Mouse (Mus musculus) heart, embryonic 15.5 days (tissue): Measurements from ENCODE around the gene Grn. TPM values are rescaled to one million over a fixed set of nuclear protein-coding genes. Genes with fewer than 3 reads are reported as not detected.
A peak's percentile ranks its signal among the peaks of the same experiment; 100 is the strongest.

ENCODE experiments used
- ATAC-seq: fragments of 200-750 bp; cut with Nextera tagmentation; replicated peaks from 2 replicates; pipeline ENCODE4 v1.8.0; 2017; ENCODE audit warnings: low read depth, moderate TSS enrichment; ENCODE audit not compliant: insufficient number of reproducible peaks, insufficient read depth, low FRiP score
- H3K27ac ChIP-seq: fragments of 300-500 bp; sonication (generic); 2 replicates; pipeline ENCODE4 v1.5.1; 2015; ENCODE audit warnings: mild to moderate bottlenecking, inconsistent platforms
- H3K27me3 ChIP-seq: fragments of 300-500 bp; sonication (generic); 2 replicates; pipeline ENCODE4 v1.6.1; 2015; ENCODE audit warnings: inconsistent platforms
- H3K36me3 ChIP-seq: fragments of 300-500 bp; sonication (generic); 2 replicates; pipeline ENCODE4 v1.6.1; 2015; ENCODE audit warnings: mild to moderate bottlenecking, inconsistent platforms
- H3K4me1 ChIP-seq: fragments of 300-500 bp; sonication (generic); replicated peaks from 2 replicates; pipeline ENCODE4 v1.6.1; 2015; ENCODE audit warnings: inconsistent platforms
- H3K4me2 ChIP-seq: fragments of 300-500 bp; sonication (generic); 2 replicates; pipeline ENCODE4 v1.6.1; 2015; ENCODE audit warnings: inconsistent platforms, mild to moderate bottlenecking, moderate library complexity
- H3K4me3 ChIP-seq: fragments of 300-500 bp; sonication (generic); 2 replicates; pipeline ENCODE4 v1.5.1; 2015; ENCODE audit warnings: mild to moderate bottlenecking, inconsistent platforms
- H3K9ac ChIP-seq: fragments of 300-500 bp; sonication (generic); 2 replicates; pipeline ENCODE4 v1.6.1; 2015; ENCODE audit warnings: mild to moderate bottlenecking, inconsistent platforms
- H3K9me3 ChIP-seq: fragments of 300-500 bp; sonication (generic); replicated peaks from 2 replicates; pipeline ENCODE4 v1.6.1; 2016; ENCODE audit warnings: inconsistent platforms
- WGBS: fragments of 180-500 bp; shearing (Covaris S2); methylation state at CpG from one replicate; pipeline ENCODE4 v1.1.7; 2015; ENCODE audit warnings: mixed read lengths; 5-methylcytosine and 5-hydroxymethylcytosine counted together
- polyA plus RNA-seq: library from polyadenylated mRNA; unstranded; fragments of >200 nt; fragmentation: Nextera tagmentation; extraction: Ambion mirVana; gene quantifications from 2 replicates; pipeline ENCODE4 v1.2.1, GENCODE M21; 2015

Grn gene
- polyA plus RNA-seq, 1 experiment from 2014 or later: 198 TPM

DNA sequence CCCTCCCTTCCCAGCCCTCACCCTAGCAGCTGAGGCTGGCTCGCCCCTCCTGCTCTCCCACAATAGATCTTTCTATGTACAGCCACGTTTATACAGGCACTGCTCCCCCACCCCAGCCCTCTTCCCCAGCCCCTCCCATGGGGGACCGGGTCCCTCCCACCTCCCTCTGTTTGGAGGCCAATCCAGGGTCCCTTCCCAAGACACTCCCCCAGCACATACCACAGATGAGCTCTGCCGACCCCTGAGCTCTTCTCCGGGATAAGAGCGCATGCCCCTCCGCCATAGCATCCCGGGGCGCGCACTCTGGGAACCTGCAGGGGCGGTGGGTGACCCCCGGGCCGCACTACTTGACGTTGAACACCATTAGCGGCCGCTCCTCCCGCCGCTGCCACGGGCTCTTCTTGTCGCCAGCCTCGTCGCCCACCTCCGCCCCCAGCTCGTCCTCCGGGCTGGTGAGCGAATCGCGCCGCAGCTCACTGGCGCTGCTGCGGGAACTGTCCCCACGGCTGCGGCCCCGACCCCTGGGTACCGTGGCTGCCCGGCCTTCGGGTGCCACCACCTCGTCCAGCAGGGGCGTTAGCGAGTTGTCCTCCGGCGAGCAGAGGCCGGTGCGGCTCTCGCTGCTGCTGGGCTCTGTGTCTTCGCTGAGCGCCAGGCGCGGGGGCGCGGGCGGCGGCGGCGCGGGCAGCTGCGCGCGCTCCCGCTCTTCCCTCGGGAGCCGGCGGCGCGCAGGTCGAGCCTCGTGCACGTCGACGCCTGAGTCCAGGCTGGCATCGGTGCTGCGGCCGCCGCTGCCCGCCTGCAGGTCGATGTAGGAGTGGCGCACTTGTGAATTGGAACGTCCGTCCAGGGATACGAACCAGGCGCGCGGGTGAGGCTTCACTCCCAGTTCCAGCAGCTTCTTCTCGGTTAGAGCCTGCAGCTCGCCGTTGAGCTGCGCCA lies 7.3 kb downstream of the Grn start:
- H3K36me3 ChIP-seq: peaks cover 50% of the 10 kb centered on the region; the same call in 1 of the 2 replicates
- H3K9me3 ChIP-seq: no peaks in the 10 kb centered on the region
- H3K9ac ChIP-seq: peak overlapping the region; percentile 67
- H3K4me3 ChIP-seq: peak overlapping the region; percentile 51
- peak; percentile 50 for ATAC-seq
- H3K27ac ChIP-seq: peak overlapping the region; percentile 39
- WGBS: 8% methylated on average over 87 of the region's 87 CpGs
- H3K4me1 ChIP-seq: peaks cover 55% of the 10 kb centered on the region
- H3K4me2 ChIP-seq: peak overlapping the region; percentile 94
- peaks cover 4% of the 10 kb centered on the region; the same call in 1 of the 2 replicates for H3K27me3 ChIP-seq

DNA sequence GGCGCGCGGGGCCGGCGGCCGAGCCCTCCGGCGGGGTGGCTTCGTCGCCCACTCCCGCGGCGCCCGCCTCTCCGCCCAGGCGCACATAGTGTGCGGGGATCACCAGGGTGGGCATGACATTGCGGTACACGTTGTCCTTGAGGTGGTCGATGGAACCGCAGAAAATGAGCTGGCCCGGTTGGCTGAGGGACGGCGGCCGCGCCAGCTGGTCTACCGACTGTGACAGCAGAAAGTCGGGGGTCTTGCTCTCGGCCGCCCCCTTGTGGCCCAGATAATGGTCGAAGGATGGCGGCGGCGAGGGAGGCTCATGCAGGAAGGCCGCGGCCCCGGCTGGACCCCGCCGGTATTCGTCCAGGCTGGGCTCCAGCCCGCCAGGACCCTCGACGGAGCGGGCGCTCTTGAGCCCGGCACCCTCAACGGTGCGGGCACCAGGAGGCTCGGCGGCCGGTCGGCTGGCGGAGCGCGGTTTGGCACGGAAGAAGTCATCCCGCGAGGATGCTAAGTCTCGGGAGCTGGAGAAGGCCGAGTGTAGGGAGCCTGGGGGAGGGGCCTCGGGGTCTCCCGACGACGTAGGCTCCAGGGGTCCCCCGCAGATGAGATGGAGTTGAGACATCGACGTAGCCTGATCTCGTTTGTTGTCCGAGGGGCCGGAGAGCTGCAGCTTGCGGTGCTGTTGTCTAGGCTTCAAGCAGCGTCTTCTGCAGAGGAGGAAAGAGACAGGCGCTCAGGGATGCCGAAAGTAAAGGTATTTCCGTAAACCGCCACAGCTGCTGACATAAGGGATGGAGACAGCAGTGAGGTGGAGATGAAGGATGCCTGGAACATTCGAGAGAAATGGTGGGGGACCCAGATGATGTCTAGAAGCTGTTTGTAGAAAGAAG lies 8.3 kb downstream of the Grn start:
- ATAC-seq: peak; percentile 56
- peak overlapping the region; percentile 67 for H3K9ac ChIP-seq
- H3K4me2 ChIP-seq: peak overlapping the region; percentile 94
- no peaks in the 10 kb centered on the region for H3K9me3 ChIP-seq
- peaks cover 4% of the 10 kb centered on the region; the same call in 1 of the 2 replicates for H3K27me3 ChIP-seq
- H3K36me3 ChIP-seq: peaks cover 55% of the 10 kb centered on the region; the same call in 1 of the 2 replicates
- H3K4me1 ChIP-seq: peaks cover 46% of the 10 kb centered on the region
- peak overlapping the region; percentile 39; the same call in 1 of the 2 replicates for H3K27ac ChIP-seq
- H3K4me3 ChIP-seq: peak overlapping the region; percentile 51
- 16% methylated on average over 77 of the region's 77 CpGs for WGBS

DNA sequence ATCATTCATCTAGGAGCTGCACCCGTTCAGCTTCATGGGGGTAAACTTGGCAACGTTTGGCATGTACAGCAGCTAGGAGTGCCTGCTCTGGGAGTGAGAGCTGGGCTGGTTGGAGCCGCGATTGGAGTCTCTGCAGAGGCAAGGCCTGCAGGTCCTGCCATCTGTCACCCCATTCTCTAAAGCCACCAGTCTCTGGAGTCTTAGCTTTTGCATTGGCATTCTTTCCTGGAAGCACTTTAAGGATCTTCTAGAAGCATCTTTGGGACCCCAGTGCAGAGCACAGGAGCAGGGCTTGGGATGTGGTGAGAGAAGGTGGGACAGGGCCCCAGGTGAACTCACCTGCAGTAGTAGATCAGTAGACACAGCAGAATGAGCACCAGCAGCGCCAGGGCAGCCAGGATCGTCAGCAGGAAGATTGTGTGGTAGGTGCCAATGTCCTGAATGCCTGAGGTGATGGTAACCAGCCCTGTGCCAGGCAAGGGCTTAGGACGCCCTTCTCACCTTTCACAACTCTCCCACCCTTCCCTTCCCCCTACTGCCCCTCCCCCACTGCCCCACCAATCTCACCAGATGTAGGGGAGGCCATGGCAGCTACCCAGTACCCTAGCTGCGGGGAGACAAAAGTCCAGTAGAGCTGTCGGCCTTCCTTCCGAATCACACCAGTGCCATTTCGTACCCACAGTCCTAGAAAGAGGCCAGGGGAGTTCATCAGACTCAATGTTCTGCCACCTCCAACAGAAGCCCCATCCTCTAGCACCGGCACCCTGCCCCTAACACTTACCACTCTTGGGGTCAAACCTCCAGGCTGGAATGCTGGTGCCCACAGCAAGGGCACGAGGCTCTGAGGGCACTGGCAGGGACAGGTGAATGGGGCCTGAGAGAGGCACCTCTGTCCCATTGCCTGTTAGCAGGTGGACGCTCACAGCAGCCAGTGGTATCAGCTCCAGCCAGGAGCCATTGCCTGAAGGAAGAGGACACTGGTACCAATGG lies 9.3 kb downstream of the Grn start:
- H3K4me2 ChIP-seq: no peak overlapping the region
- H3K4me3 ChIP-seq: no peak overlapping the region
- peaks cover 4% of the 10 kb centered on the region; the same call in 1 of the 2 replicates for H3K27me3 ChIP-seq
- H3K27ac ChIP-seq: no peak overlapping the region
- peaks cover 49% of the 10 kb centered on the region for H3K4me1 ChIP-seq
- H3K9ac ChIP-seq: no peak overlapping the region
- peaks cover 55% of the 10 kb centered on the region; the same call in 1 of the 2 replicates for H3K36me3 ChIP-seq
- H3K9me3 ChIP-seq: no peaks in the 10 kb centered on the region
- no peak for ATAC-seq
- 83% methylated on average over 14 of the region's 14 CpGs for WGBS

DNA sequence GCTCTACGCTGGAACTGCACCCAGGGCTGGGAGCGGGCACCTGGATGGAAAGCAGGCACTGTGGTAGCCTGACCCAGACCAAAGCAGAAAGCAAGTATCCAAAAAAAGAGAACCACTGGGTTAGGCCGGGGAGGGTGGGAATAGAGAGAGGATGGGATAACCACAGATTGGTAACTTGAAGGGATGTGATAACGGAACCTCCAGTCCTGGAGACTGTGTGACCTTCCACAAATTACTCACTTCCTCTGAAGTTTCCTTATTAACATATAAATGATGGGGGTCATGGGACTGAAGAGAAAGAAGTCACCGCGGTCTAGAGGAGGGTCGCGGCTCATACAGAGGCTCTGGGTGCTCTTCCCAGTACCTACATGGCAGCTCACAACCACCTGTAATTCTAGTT lies 10.1 kb downstream of the Grn start:
- Histone ChIP-seq H3K36me3 (peaks cover 47% of the 10 kb centered on the region; the same call in 1 of the 2 replicates), H3K4me3 (no peak overlapping the region), H3K27ac (no peak overlapping the region), H3K4me2 (no peak overlapping the region), H3K9me3 (no peaks in the 10 kb centered on the region), H3K4me1 (peaks cover 58% of the 10 kb centered on the region), H3K9ac (no peak overlapping the region), H3K27me3 (peaks cover 4% of the 10 kb centered on the region; the same call in 1 of the 2 replicates)
- ATAC-seq: no peak
- WGBS: 88% methylated on average over 8 of the region's 8 CpGs

DNA sequence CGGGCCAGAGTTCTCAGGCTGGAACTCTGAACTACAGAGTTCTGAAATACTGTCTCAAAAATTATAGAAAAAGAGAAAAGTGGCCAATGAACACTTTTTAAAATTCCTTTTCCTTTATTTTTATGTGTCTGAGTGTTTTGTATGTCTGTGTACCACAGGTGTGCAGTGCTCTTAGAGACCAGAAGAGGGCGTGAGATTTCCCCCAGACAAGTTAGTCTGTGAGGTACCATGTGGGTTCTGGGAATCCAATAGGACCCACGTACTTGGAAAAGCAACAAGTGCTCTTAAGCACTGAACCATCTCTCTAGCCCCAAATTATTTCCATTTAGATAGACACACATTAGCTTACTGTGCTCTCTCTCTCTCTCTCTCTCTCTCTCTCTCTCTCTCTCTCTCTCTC lies 11.3 kb downstream of the Grn start:
- Histone ChIP-seq H3K9me3 (no peaks in the 10 kb centered on the region), H3K36me3 (peaks cover 37% of the 10 kb centered on the region; the same call in 1 of the 2 replicates), H3K4me2 (no peak overlapping the region), H3K27me3 (peaks cover 4% of the 10 kb centered on the region; the same call in 1 of the 2 replicates), H3K4me1 (peaks cover 59% of the 10 kb centered on the region), H3K9ac (no peak overlapping the region), H3K27ac (no peak overlapping the region), H3K4me3 (no peak overlapping the region)
- ATAC-seq: no peak
- WGBS: 79% methylated on average over 3 of the region's 3 CpGs

DNA sequence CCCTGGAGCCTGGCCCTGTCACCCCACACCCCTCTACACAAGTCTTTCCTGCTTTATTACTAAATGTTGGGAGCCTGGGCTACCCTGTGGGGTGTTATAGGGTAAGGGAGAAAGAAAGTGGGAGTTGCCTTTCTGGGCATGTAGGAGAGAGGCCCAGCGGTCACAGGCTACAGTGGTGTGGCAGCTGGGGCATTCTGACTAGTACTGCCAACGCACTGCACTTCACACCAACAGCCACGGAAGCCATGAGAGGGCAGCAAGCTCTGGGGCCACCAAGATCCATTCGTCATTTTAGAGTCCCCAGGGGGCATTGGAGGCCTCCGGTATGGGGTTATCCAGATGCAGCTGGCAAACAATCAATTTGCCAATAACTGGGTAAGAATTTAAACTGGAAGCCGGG lies 12.0 kb downstream of the Grn start:
- Histone ChIP-seq H3K4me2 (no peak overlapping the region), H3K36me3 (peaks cover 35% of the 10 kb centered on the region; the same call in 1 of the 2 replicates), H3K27me3 (peaks cover 4% of the 10 kb centered on the region; the same call in 1 of the 2 replicates), H3K9me3 (no peaks in the 10 kb centered on the region), H3K9ac (no peak overlapping the region), H3K4me3 (no peak overlapping the region), H3K4me1 (peaks cover 57% of the 10 kb centered on the region), H3K27ac (peak overlapping the region; percentile 47; the same call in 1 of the 2 replicates)
- WGBS: 88% methylated on average over 6 of the region's 6 CpGs
- no peak for ATAC-seq

DNA sequence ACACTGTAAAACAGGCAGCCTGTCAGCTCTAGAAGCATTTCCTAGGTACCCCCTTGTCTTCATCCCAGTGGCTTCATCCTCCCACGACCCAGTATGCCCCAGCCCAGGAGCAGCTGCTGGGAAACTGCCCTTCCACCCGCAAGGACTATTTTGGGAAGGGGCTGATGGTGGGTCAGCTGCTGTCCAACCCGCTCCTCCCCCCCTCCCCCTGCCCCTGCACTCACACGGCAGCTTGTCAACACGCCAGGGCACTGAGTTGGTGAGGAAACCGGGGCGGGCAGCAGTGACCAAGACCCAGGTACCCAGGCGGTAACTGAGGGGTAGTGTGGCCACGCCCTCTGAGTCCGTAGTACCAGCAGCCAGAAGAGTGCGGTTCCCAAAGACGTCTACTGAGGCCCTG lies 13.6 kb downstream of the Grn start:
- no peak overlapping the region for H3K4me3 ChIP-seq
- H3K4me1 ChIP-seq: peaks cover 53% of the 10 kb centered on the region
- peaks cover 7% of the 10 kb centered on the region; the same call in 1 of the 2 replicates for H3K27me3 ChIP-seq
- H3K27ac ChIP-seq: no peak overlapping the region
- no peak overlapping the region; the same call in 1 of the 2 replicates for H3K9ac ChIP-seq
- H3K36me3 ChIP-seq: peaks cover 34% of the 10 kb centered on the region; the same call in 1 of the 2 replicates
- ATAC-seq: no peak
- no peaks in the 10 kb centered on the region for H3K9me3 ChIP-seq
- H3K4me2 ChIP-seq: peak overlapping the region; percentile 21
- WGBS: 45% methylated on average over 12 of the region's 12 CpGs

DNA sequence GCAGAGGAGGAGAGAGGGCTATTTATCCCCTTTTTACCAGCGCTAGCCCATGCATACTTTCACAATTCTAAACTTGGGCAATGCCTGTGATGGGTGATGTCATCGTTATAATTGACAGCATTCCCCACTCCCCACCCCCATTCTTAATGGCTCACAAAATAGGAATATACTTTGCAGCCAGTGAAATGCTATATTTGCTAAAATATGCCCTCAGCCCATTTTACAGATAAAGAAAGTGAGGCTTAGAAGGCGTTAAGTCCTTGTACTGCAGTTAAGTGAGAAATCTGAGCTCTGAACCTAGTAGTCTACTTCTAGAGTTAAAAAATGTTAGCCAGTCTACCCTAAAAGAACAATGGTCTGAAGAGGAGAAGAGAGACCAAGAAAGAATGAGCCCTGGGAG lies 14.2 kb downstream of the Grn start:
- peaks cover 55% of the 10 kb centered on the region for H3K4me1 ChIP-seq
- no peak overlapping the region for H3K4me3 ChIP-seq
- no peak overlapping the region; the same call in 1 of the 2 replicates for H3K9ac ChIP-seq
- 62% methylated on average over 3 of the region's 3 CpGs for WGBS
- peaks cover 28% of the 10 kb centered on the region; the same call in 1 of the 2 replicates for H3K36me3 ChIP-seq
- no peak overlapping the region for H3K27ac ChIP-seq
- no peak overlapping the region for H3K4me2 ChIP-seq
- H3K27me3 ChIP-seq: peaks cover 4% of the 10 kb centered on the region; the same call in 1 of the 2 replicates
- no peak for ATAC-seq
- no peaks in the 10 kb centered on the region for H3K9me3 ChIP-seq

DNA sequence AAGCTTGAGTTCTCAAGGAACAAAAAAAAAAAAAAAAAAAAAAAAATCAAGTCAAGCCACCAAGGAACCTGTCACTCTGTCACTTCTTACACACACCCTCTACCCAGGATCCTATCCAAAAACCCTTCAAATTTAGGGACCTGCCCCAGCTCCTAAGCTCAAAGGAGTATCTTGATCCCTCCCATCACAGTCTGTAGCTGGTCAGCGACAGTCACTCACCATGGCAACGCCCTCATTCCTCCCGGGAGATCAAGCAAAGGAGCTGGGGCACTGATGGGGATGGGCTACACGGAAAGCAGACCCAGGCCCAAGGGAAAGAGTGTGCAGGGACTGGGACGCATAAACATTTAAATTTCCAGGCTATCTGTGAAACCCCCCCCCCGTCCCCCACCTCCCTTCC lies 14.7 kb downstream of the Grn start:
- ATAC-seq: no peak
- peaks cover 25% of the 10 kb centered on the region; the same call in 1 of the 2 replicates for H3K36me3 ChIP-seq
- H3K4me3 ChIP-seq: no peak overlapping the region
- H3K27ac ChIP-seq: peak overlapping the region; percentile 87; the same call in 1 of the 2 replicates
- H3K27me3 ChIP-seq: 0 out of 2 replicates have a peak, but pooled peaks cover 3% of the 10 kb centered on the region
- H3K9ac ChIP-seq: no peak overlapping the region
- H3K4me1 ChIP-seq: peaks cover 56% of the 10 kb centered on the region
- 17% methylated on average over 6 of the region's 6 CpGs for WGBS
- H3K9me3 ChIP-seq: no peaks in the 10 kb centered on the region
- H3K4me2 ChIP-seq: peak overlapping the region; percentile 88
